Mouse (Mus musculus) limb, embryonic 14.5 days (tissue): Measurements from ENCODE around the gene Ccdc87. TPM values are rescaled to one million over a fixed set of nuclear protein-coding genes. Genes with fewer than 3 reads are reported as not detected.
"Not testable (repeated sequence)": the region's sequence is repeated elsewhere in the genome, so short reads cannot be mapped to it uniquely, and the experiment has no call there.

Experiments
- ATAC-seq: fragments of 200-750 bp; cut with Nextera tagmentation; 2 replicates; pipeline ENCODE4 v1.8.0; 2017; ENCODE audit warnings: low read depth, moderate number of reproducible peaks, moderate TSS enrichment; ENCODE audit not compliant: low FRiP score
- DNase-seq: peaks from one replicate; pipeline ENCODE4 v3.0.0-alpha.2; 2015; ENCODE audit warnings: low spot score
- H3K27ac ChIP-seq: fragments of 300-500 bp; sonication (generic); replicated peaks from 2 replicates; pipeline ENCODE4 v1.5.1; 2014; ENCODE audit warnings: low read depth, mild to moderate bottlenecking, low read length, moderate library complexity, mixed read lengths
- H3K27me3 ChIP-seq: fragments of 300-500 bp; sonication (generic); 2 replicates; pipeline ENCODE4 v1.6.1; 2014; ENCODE audit warnings: low read length, mixed read lengths; ENCODE audit not compliant: control insufficient read depth, insufficient read depth
- H3K36me3 ChIP-seq: fragments of 300-500 bp; sonication (generic); 2 replicates; pipeline ENCODE4 v1.6.1; 2014; ENCODE audit warnings: mild to moderate bottlenecking, low read length, moderate library complexity, mixed read lengths; ENCODE audit not compliant: control insufficient read depth, insufficient read depth
- H3K4me1 ChIP-seq: fragments of 300-500 bp; sonication (generic); 2 replicates; pipeline ENCODE4 v1.6.1; 2014; ENCODE audit warnings: antibody characterized with exemption, low read length, mixed read lengths; ENCODE audit not compliant: control insufficient read depth, insufficient read depth
- H3K4me2 ChIP-seq: fragments of 300-500 bp; sonication (generic); replicated peaks from 2 replicates; pipeline ENCODE4 v1.6.1; 2014; ENCODE audit warnings: low read depth, mild to moderate bottlenecking, low read length, moderate library complexity; ENCODE audit not compliant: severe bottlenecking
- H3K4me3 ChIP-seq: fragments of 300-500 bp; sonication (generic); replicated peaks from 2 replicates; pipeline ENCODE4 v1.5.1; 2014; ENCODE audit warnings: low read length
- H3K9ac ChIP-seq: fragments of 300-500 bp; sonication (generic); 2 replicates; pipeline ENCODE4 v1.6.1; 2014; ENCODE audit warnings: mild to moderate bottlenecking, low read depth, low read length, moderate library complexity; ENCODE audit not compliant: severe bottlenecking
- H3K9me3 ChIP-seq: fragments of 300-500 bp; sonication (generic); 2 replicates; pipeline ENCODE4 v1.6.1; 2016; ENCODE audit warnings: low read length; ENCODE audit not compliant: control insufficient read depth
- POLR2A ChIP-seq: fragments of 200-500 bp; IDR thresholded peaks from 2 replicates; pipeline ENCODE4 v1.8.0; 2012; ENCODE audit warnings: inconsistent platforms, mild to moderate bottlenecking, moderate library complexity, borderline replicate concordance; ENCODE audit not compliant: insufficient read depth, insufficient read length; ENCODE audit errors: extremely low read depth
- WGBS: fragments of 180-500 bp; shearing (Covaris S2); extraction: QIAGEN DNeasy Blood & Tissue Kit; methylation state at CpG from one replicate; pipeline ENCODE4 v1.1.7; 2014; 5-methylcytosine and 5-hydroxymethylcytosine counted together
- polyA plus RNA-seq, 2 experiments: library from polyadenylated mRNA; depleted of rRNA in 1 of 2; stranded (reverse) in 1 of 2; unstranded in 1 of 2; fragments of >200 nt; fragmentation: Nextera tagmentation in 1 of 2; extraction: Ambion mirVana in 1 of 2; gene quantifications; 2 replicates each; pipeline versions ENCODE4 v1.2.1 to v1.2.3; 2012 to 2014

Ccdc87 gene
- polyA plus RNA-seq, 2 experiments = 0.05 to 0.26 TPM

DNA sequence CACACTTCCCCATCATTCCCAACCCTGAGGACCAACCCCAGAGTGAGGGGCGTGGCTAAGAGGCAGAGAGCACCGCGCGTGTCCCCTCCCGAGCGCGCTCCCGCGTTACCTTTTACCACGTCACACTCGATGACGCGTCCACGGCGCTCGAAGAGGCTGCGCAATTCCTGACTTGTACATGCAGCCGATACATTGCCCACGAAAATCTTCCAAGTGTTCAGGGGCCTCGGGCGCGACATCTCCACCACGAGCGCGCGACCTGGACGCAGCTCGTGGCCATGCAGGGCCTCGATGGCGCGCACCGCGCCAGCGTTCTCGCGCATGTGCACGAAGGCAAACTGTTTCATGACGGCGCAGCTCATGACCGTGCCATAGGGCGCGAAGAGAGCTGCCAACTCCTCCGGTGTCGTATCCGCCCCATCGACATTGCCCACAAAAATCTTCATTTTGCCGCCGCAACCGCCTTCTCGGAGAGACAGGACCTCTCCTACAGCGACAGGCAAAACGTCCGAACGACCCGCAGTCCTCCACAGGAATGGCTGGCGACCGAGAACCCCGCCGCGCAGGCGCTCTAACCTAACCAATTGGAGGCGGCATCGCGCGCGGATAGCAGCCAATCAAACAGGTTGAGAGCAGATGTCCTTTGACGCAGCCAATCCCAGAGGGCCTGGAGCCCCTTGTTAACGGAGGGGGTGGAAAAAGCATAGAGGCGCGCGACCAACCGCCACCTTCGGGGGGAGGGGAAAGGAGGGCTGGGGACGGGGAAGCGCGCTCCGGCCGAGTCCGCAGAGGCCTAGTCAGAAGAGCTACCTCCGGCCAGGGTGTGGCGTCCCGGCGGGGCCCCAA, 27.9 kb upstream of the Ccdc87 start, which contains the start of the genes Gm21992 and Rbm14:
Gm21992 (minus strand) TSS at position 550 of the 846 bp plus-strand sequence.
Rbm14 (minus strand) TSS at position 572 of the 846 bp plus-strand sequence.
- Histone ChIP-seq H3K27ac (peak within 1 kb of the TSS; percentile 95), H3K4me3 (peak within 1 kb of the TSS; percentile 91), H3K27me3 (no peaks in the 10 kb centered on the region), H3K9me3 (no peaks in the 10 kb centered on the region), H3K4me2 (peak within 1 kb of the TSS; percentile 93), H3K4me1 (peaks cover 21% of the 10 kb centered on the region), H3K9ac (peak within 1 kb of the TSS; percentile 88), H3K36me3 (no peaks in the 10 kb centered on the region)
- DNase-seq (peak; percentile 99), ATAC-seq (peak; percentile 98)
- under 1% methylated on average over 83 of the region's 83 CpGs for WGBS
- TF ChIP-seq POLR2A = peak; percentile 95; the same call in 1 of the 2 replicates

DNA sequence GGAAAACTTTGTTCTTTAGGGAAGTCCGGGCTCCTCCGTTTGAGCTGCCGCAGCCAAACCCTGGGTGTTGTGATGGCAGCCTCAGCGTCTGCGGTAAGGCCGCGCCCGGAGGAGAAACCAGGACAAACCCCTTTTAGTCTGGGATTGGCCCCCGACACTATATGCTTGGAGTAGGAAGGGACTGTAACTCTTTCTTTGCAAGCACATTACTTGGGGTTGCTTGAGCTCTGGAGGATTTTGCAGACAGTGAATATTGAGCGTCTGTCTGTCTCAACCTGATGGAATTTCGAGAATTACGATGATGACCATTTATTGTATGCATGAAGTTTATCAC, 27.3 kb upstream of the Ccdc87 start:
- peak; percentile 68 for ATAC-seq
- 3% methylated on average over 12 of the region's 12 CpGs for WGBS
- no peaks in the 10 kb centered on the region for H3K27me3 ChIP-seq

DNA sequence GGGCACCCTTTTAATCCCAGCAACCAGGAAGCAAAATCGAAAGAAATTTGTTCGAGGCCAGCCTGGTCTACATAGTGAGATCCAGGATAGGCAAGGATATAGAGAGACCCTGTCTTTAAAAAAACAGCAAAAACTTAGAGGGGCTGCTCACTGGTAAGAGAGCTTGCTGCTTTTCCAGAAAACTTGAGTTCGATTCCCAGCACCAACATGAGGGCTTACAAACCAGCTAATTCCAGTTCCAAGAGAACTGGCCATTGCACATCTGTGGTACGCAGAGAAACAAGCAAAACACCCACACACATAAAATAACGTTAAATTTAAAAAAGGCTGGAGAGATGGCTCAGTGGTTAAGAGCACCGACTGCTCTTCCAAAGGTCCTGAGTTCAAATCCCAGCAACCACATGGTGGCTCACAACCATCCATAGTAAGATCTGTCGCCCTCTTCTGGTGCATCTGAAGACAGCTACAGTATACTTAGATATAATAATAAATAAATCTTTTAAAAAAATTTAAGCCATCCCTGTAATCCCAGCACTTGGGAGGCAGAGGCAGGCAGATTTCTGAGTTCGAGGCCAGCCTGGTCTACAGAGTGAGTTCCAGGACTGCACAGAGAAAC, 26.7 kb upstream of the Ccdc87 start:
- H3K27me3 ChIP-seq, ATAC-seq, H3K36me3 ChIP-seq, DNase-seq, H3K9me3 ChIP-seq: not testable (repeated sequence)
- Histone ChIP-seq H3K4me1 (peaks cover 21% of the 10 kb centered on the region), H3K4me3 (peak overlapping the region; percentile 91), H3K4me2 (peak overlapping the region; percentile 93), H3K27ac (peak overlapping the region; percentile 95), H3K9ac (peak overlapping the region; percentile 88)
- WGBS = 76% methylated on average over 8 of the region's 8 CpGs

More for the DNA sequence above, 27.3 kb upstream of the Ccdc87 start:
- no peaks in the 10 kb centered on the region for H3K36me3 ChIP-seq
- peak overlapping the region; percentile 88 for H3K9ac ChIP-seq
- no peaks in the 10 kb centered on the region for H3K9me3 ChIP-seq
- H3K4me3 ChIP-seq = peak overlapping the region; percentile 91
- DNase-seq = no peak
- no peak for TF ChIP-seq POLR2A
- peaks cover 21% of the 10 kb centered on the region for H3K4me1 ChIP-seq
- H3K27ac ChIP-seq = peak overlapping the region; percentile 95
- peak overlapping the region; percentile 93 for H3K4me2 ChIP-seq

GRCm38 (mm10) chr19:4813015-4813414, 26.2 kb upstream of the Ccdc87 start:
- Histone ChIP-seq H3K27me3 (no peaks in the 10 kb centered on the region), H3K4me2 (no peak overlapping the region), H3K36me3 (no peaks in the 10 kb centered on the region), H3K4me1 (peaks cover 20% of the 10 kb centered on the region), H3K4me3 (no peak overlapping the region), H3K9me3 (no peaks in the 10 kb centered on the region), H3K27ac (no peak overlapping the region), H3K9ac (no peak overlapping the region)
- no peak for ATAC-seq
- 83% methylated on average over 6 of the region's 6 CpGs for WGBS
- DNase-seq = no peak
- no peak for TF ChIP-seq POLR2A

DNA sequence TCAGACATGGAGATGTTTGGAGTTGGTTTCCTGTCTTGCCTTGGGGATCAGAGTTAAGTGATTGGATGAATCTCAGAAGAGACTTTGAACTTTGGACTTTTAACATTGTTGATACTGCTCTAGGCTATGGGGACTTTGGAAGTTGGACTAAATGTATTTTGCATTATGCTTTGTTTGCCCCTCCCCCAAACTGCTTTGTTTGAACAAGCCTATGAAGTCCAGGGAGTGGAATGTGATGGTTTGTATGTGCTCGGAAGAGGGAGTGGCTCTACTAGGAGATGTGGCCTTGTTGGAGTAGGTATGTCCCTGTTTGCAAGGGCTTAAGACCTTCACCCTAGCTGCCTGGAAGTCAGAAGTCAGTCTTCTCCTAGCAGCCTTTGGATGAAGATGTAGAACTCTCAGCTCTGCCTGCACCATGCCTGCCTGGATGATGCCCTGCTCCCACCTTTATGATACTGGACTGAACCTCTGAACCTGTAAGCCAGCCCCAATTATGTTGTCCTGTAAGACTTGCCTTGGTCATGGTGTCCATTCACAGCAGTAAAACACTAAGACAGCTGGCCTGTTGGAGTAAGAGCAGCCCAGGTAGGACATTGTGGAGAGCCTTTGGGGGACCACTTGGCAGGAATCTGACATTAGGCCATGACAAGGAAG, 21.9 kb upstream of the Ccdc87 start:
- H3K27me3 ChIP-seq = no peaks in the 10 kb centered on the region
- DNase-seq = no peak

More for the DNA sequence above, 21.9 kb upstream of the Ccdc87 start:
- TF ChIP-seq POLR2A = no peak
- no peak overlapping the region for H3K4me3 ChIP-seq
- H3K9me3 ChIP-seq = no peaks in the 10 kb centered on the region
- no peak overlapping the region for H3K27ac ChIP-seq
- no peaks in the 10 kb centered on the region for H3K36me3 ChIP-seq
- 69% methylated on average over 1 of the region's 1 CpGs for whole genome bisulfite sequencing
- peaks cover under 1% of the 10 kb centered on the region; the same call in 1 of the 2 replicates for H3K4me1 ChIP-seq
- H3K4me2 ChIP-seq = no peak overlapping the region
- ATAC-seq = no peak
- no peak overlapping the region for H3K9ac ChIP-seq
